Mouse (Mus musculus) spleen, adult 2 months (tissue): ENCODE data around the gene Fhit.

Source experiments
- CTCF ChIP-seq: fragments of 200-500 bp; IDR thresholded peaks from 2 replicates; pipeline ENCODE4 v1.5.1; 2011; ENCODE audit warnings: mild to moderate bottlenecking, inconsistent platforms; ENCODE audit not compliant: insufficient read depth, insufficient read length, insufficient replicate concordance; ENCODE audit errors: extremely low read depth
- POLR2A ChIP-seq: fragments of 200-500 bp; IDR thresholded peaks from 2 replicates; pipeline ENCODE4 v1.6.1; 2011; ENCODE audit warnings: low read depth, low read length, inconsistent platforms

DNA sequence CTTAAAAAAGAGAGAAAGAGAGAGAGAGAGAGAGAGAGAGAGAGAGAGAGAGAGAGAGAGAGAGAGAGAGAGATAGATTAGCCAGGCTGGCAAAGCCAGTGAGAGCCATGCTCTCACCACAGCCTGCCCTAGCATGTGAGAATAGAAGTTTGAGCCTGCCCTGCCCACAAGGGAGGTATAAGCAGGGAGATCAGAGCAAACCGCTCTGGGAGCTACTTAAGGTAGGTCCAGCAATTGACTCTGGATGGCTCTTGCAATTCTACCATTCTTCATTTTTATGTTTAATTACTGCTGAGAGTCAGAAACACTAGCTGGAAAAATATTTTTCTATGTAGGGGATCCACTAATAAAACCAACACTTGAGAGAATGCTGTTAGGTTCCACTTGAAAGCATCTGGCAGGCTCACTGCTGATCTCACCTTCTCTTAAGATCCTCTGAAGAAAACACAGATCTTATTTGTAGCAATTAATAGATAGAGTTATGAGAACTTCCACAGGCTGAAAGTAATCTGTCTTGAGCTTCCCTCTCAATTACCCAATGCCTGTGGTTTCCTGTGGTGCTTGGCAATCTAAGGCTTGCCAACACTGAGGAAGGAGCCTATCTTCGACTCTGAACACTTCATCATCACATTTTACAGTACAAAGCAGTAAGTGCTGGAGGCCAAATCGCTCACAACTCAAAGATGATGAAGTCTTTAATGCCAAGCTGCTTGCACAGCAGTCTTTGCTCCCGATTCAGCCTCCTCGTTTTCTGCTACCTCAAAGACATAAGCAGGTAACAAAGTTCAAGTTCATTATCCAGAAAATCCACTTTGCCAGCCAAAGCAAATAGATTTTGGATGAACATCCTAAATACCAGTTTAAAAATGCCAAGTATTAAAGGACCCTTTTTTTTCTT lies 793.8 kb downstream of the Fhit start:
- no peak for TF ChIP-seq CTCF
- no peak for TF ChIP-seq POLR2A
